Mouse (Mus musculus) c-Kit-positive CD71-positive TER-119-positive erythroid progenitor cells, embryonic 14.5 days (primary cell): Measurements from ENCODE around the gene Tmem145.
A peak's percentile ranks its signal among the peaks of the same experiment; 100 is the strongest.
"Not testable (repeated sequence)": the region's sequence is repeated elsewhere in the genome, so short reads cannot be mapped to it uniquely, and the experiment has no call there.

Source experiments
- DNase-seq: peaks from one replicate; pipeline ENCODE4 v3.0.0-alpha.2; 2013; ENCODE audit warnings: low spot score

Gene Tmem145

DNA sequence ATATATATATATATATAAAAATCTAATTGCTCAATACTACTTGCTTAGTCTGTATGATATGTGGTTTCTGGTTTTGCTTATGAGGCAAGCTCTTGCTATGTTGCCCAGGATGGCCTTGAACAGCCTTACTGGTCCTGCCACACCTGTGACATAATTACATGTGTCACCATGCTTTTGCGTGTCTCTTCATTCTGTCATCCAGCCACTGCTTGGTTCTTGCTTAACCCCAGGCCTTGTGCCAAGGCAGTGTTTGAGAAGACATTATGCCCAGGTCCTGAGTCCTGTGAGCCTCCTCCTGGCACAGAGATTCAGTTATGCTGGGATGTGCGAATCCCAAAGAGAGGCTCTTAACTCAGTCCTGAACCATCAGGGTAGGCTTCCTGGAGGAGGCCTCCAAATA lies 17.3 kb downstream of the Tmem145 start:
- no peak for DNase-seq

DNA sequence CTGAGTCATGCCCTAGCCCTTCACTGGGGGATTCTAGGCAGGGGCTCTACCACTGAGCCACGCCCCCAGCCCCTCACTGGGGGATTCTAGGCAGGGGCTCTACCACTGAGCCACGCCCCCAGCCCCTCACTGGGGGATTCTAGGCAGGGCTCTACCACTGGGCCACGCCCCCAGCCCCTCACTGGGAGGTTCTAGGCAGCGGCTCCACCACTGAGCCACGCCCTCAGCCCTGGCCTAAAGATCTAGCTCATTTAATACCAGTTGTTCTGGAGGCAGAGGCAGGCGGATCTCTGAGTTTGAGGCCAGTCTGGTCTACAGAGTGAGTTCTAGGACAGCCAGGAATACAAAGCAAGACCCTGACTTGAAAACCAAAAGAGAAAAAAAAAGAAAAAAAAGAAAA lies 19.5 kb downstream of the Tmem145 start:
- DNase-seq, result not testable (repeated sequence)

DNA sequence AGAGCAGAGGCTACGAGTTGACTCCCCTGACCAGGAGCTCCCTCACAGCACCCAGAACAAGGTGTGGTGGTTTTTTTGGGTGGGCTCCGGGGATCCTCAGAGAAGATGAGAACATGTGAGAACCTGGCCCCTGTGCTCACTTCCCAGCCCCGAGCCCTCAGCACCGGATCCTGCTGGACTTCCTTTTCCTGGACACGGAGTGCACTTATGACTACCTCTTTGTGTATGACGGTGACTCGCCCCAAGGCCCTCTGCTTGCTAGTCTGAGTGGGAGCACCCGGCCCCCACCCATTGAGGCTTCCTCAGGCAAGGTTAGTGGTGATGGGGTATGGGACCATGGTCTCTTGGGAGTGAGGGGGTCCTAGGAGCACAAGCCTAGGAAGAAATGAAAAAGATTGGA lies 20.3 kb downstream of the Tmem145 start:
- no peak for DNase-seq

DNA sequence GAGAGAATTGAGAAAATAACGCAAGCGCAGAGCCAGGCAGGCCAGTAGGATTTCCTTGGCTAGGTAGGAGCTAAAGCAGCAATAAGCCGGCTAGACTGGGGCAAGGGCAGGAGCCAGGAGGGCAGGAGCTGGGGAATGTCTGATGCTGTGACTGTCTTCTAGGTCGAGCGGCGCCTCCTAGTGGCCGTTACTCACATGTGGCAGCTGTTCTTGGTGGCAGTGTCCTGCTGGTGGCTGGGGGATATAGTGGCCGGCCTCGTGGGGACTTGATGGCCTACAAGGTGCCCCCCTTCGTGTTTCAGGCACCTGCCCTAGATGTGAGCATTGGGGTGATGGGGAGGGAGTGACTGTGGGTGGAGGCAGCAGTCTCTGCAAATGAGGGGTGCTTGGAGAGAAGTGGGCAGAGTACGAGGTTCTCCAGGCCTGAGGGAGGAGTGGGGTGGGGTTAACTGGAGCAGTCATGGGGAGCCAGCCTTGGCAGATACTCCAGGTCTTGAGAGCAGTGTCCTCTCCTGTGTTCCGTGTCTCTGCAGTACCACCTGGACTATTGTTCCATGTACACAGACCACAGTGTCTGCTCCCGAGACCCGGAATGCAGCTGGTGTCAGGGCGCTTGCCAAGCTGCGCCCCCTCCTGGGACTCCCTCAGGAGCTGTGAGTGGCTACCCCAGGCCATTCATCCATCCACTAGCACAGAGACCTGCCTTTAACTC lies 27.8 kb downstream of the Tmem145 start:
- peak; percentile 68 for DNase-seq

DNA sequence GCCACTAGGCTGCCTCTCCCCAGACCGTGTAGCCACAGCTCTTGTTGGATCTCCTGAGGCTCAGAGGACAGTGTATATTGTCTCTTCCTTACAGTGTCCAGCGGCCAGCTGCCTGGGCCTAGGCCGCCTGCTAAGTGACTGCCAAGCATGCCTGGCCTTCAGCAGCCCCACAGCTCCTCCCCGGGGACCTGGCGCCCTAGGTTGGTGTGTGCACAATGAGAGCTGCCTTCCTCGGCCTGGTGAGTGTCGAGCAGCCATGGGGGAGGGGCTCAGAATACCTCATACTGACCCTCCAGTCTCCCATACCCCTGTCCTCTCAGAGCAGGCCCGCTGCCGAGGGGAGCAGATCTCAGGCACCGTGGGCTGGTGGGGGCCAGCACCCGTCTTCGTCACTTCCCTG lies 28.6 kb downstream of the Tmem145 start:
- DNase-seq, result no peak

DNA sequence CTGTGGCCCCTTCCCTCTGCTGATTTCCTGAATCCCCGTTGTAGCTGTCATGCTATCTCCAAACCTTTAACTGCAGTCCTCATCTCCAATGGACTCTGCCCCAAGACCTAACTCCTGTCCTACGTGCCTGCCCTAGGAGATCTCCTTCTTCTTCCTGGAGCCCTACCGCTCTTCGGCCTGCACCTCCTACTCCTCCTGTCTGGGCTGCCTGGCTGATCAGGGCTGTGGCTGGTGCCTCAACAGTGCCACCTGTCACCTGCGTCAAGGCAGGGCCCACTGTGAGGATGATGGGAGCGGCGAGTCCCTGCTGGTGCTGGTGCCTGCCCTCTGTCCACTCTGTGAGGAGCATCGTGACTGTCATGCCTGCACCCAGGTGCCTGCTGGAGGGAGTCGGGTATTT lies 33.4 kb downstream of the Tmem145 start:
- no peak for DNase-seq

DNA sequence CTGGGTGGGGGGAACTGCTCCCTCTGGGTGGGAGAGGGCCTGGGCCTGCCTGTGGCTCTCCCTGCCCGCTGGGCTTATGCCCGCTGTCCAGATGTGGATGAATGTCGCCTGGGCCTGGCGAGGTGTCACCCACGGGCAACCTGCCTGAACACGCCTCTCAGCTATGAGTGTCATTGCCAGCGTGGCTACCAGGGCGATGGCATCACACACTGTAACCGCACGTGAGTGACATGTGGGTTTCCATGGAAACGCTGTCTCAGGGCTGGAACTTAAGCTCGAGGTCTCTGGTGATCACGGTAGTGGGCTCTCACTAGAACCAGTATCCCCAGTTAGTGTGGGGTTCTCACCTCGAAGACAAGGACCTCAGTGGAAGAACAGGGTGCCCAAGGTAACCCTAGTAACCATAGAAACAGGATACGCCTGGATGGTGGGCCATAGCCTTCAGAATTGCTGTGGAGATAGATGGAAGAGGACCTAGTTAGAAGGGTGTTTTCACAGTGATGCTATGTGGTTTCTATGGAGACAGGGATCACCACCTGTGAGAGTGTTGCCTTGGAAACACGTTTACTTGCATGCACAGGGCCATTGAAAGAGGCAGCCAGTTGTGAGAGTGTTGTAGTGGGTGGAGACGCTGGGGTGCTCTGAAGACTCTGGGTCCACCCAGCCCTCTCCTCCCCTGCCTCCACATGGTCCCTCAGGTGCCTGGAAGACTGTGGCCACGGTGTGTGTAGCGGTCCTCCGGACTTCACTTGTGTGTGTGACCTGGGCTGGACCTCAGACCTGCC lies 35.3 kb downstream of the Tmem145 start:
- DNase-seq, result no peak

DNA sequence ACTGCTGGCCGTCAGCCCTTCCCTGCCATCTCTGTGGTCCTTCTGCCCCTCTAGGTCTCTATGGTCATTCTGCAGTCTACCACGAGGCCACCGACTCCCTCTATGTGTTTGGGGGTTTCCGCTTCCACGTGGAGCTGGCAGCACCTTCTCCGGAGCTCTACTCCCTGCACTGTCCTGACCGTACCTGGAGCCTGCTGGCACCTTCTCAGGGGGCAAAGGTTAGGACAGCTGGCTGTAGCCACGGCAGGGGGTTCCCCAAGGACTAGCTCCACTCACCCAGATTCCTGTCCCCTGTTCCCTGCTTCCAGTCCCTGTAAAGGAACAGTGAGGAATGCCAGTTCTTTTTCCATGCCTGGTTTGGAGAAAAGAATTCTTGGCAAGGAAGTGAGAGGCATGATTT lies 43.0 kb downstream of the Tmem145 start:
- DNase-seq, result no peak

DNA sequence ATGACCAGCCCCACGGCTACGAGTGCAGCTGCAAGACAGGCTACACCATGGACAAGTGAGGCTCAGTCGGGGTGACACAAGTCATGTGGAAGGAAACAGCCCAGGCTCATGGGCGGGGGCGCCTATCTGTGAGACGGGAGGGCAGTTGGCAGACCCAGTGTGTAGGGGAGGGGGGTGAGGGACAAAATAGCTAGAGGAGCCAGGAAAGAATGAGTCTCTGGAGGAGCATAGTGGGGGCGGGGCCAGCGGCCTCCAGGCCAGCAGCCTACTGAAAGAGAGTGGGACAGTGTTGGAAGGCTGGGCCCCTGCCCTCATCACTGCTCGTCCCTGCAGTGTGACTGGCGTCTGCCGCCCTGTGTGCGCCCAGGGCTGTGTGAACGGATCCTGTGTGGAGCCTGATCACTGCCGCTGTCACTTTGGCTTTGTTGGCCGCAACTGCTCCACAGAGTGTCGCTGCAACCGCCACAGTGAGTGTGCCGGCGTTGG lies 52.9 kb downstream of the Tmem145 start:
- no peak for DNase-seq

DNA sequence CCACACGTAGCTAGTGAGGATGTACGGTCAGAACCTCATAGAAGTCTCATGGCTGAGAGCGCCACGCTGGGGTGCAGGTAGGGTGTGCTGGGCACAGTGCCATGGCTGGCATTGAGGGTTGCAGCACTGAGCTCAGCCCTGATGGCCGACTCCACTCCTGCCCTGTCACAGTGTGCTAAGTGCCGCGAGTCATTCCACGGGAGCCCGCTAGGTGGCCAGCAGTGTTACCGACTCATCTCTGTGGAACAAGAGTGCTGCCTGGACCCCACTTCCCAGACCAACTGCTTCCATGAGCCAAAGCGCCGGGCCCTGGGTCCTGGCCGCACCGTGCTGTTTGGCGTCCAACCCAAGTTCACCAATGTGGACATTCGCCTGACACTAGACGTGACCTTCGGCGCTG lies 57.2 kb downstream of the Tmem145 start:
- no peak for DNase-seq

DNA sequence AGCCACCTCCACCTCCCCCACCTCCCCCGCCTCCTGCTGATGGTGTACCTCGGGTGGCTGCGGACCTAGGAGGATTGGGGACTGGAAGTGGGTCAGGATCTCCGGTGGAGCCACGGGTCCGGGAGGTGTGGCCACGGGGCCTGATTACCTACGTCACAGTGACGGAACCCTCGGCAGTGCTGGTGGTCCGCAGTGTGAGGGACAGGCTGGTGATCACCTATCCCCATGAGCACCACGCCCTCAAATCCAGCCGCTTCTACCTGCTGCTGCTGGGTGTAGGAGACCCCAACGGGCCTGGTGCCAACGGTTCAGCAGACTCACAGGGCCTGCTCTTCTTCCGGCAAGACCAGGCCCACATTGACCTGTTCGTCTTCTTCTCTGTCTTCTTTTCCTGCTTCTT lies 57.7 kb downstream of the Tmem145 start:
- DNase-seq, result no peak
